Mouse (Mus musculus) adipocyte (in vitro differentiated cells): ENCODE results near the gene Dbil5.

Source experiments
- DNase-seq: peaks from one replicate; pipeline ENCODE4 v3.0.0-alpha.2; 2016; ENCODE audit warnings: low spot score

Gene Dbil5

GRCm38 (mm10) chr11:76236136-76236535, 18.7 kb downstream of the Dbil5 start:
- no peak for DNase-seq

GRCm38 (mm10) chr11:76239750-76240149, 22.3 kb downstream of the Dbil5 start:
- no peak for DNase-seq

DNA sequence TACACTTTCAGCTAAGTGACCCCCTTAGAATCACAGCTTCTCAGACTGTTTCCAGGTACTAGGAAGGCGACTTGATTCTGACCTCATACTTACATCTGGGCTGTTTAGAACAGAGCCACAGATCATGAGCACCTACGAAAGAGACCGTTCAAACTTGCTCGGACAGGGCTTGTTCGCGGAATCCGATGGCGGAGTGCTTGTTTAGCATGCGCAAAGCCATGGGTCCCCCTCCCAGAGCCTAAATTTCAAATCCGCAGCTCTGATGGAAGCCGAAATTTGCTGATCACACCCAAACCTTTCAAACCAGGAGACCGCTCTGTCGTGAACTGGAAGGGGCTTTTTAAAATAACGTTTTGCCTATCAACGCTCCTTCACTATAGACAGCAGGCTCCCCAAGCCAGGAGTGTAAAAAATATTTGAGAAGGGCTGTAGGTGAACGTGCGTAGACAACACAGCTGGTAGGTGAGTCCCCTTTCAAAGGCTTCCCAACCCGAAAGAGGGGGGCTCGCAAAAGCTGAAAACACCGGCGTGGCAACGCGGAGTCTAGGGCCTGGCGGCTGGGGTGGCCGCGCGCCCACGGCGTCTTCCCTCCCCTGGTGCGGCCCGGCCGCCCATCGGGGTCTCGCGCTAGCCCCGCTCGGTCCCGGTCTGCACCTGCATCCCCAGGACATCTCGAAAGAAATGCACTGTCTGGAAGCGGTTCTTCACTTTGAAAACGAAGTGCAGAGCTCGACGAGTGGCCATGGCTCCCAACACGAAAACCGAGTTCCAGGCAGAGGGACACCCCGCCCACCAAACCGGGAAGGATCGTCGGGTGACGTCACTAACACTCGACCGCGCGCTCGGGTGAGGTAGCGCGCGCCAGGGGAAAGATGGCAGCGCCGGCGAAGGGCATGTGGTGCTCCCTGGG, 25.7 kb downstream of the Dbil5 start, which contains the start of the genes Mrm3 and Glod4:
Gene Mrm3, plus strand, starts transcription at position 815 of the 910 bp plus-strand sequence.
Gene Glod4, minus strand, starts transcription at position 825 of the 910 bp plus-strand sequence.
- DNase-seq = peak; percentile 88

DNA sequence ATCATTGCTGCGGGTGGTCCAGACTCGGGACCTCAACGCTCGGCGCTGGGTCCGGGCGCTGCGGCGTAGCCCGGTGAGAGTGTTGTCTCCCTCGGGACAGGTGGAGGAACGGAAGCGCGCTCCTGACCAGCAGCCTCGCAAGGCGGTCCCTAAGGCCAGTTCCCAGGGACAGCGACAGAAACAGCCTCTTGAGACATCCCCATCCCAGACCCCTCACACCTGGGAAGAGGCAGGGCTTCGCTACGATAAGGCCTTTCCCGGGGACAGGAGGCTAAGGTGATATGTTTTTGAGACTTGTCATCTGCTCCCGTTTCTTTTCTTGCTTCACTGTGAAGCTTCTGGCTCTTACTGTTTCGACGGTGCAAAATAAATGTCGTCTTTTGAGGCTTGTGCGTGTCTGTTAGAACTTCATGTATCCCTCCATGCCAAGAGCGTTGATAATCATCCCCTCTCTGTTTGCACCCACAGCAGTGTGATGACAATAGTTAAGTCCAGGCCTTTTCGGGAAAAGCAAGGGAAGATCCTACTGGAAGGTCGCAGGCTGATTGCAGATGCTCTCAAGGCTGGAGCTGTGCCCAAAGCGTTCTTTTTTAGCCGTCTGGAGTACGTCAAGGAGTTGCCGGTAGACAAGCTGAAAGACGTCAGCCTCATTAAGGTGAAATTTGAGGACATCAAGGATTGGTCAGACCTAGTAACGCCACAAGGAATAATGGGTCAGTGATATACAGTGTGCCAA, 26.6 kb downstream of the Dbil5 start:
- peak; percentile 17 for DNase-seq

- no peak for DNase-seq
Measured at GRCm38 (mm10) chr11:76246439-76246838, 29.0 kb downstream of the Dbil5 start.

GRCm38 (mm10) chr11:76247239-76247638, 29.8 kb downstream of the Dbil5 start:
- DNase-seq = no peak

- DNase-seq = peak; percentile 8
Measured at GRCm38 (mm10) chr11:76252036-76252435, 34.6 kb downstream of the Dbil5 start.

DNA sequence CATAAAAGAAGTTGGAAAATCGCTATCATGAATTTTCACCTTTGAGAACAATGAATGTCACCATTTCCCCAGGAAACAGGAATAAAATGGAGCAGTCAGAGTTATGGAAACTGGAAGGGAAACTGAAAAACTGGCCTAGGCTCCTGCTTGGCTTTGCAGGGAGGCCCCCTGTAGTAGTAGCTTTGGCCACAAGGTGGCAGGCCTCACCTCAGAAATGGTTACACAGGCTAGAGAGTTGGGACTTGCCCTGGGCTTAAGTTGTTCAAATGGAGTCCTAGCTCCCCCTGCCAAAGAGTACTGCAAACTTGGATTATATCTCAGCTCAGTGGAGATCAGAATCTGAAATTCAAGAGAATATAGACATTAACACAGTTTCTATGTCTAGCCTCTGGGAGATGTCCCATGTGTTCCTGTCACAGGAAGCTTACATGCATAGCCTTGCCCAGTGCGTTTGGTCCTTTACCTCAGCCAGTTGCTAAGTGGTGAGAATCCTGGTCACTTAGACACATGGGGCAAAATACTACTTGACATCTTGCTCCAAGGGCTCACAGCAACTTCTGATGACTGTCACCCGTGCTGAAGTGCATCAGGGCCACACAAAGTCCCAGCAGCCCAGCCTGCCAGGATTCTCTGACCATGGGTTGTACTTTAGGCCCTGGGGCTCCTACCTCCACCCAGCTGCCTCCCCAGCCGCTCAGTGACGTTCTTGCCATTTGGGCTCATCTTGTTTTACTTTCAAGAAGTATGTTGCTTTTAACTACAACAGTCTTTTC, 35.9 kb downstream of the Dbil5 start:
- DNase-seq = peak; percentile 85

DNA sequence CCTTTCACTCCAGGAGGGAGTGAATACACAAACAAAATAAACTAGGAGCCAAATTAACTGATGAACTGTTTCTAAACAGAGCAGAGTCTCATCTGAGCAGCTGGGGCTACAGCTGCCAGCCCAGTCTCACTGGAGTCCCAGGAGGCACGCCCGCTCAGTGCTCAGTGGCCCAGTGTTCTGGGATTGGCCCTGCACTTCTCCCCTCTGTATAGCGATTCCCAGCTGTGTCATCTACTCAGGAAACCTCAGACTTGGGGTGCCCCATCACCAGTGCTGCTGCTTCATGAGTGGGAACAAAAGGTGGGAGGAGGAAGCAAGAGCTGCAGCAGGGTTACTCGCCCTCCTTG, 36.5 kb downstream of the Dbil5 start:
- peak; percentile 20 for DNase-seq

DNA sequence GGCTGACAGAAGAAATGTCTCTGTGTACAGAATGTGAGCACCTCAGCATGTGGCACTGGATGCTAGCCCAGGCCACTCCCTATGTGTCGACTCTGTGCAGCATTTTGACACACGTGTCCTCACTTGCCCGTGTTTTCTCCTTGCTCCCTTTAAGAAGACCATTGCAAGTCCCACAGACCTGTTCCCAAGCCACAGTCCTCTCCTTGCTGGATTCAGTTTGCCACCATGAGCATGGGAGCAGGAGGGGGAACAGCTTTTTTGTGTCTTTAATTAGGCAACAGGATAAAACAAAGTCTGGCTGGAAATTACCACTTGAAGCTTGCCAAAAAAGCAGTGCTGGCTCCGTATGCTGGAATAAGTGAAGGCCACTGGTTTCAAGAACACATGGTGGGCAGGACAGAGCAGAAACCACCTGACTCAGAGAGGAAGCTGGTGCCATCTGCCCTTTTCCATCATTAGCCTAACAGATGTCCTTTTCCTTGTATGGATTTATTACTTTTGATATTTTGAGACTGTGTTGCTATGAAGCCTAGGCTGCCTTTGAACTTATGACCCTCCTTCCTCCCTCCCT, 38.1 kb downstream of the Dbil5 start:
- peak; percentile 27 for DNase-seq

DNA sequence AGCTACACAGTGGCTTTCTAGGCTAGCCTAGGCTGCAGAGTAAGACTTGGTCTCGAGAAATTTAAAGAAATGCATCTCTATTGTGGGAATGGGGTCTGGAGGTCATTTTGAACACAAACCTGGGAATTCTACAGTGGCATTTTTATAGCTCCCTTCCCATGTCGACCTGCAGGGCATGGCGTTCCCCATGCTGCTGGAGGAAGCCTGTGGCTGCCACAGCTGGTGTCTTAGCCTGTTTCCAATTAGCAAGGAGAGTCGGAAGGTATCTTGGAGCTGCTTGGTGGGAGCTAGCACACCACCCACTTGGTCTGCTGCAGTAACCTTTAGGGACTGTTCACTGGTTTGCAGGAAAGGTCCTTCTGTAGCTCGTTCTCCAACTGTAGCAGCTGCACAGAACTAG, 38.7 kb downstream of the Dbil5 start:
- DNase-seq = no peak

- DNase-seq = no peak
Measured at GRCm38 (mm10) chr11:76257386-76257785, 40.0 kb downstream of the Dbil5 start.

DNA sequence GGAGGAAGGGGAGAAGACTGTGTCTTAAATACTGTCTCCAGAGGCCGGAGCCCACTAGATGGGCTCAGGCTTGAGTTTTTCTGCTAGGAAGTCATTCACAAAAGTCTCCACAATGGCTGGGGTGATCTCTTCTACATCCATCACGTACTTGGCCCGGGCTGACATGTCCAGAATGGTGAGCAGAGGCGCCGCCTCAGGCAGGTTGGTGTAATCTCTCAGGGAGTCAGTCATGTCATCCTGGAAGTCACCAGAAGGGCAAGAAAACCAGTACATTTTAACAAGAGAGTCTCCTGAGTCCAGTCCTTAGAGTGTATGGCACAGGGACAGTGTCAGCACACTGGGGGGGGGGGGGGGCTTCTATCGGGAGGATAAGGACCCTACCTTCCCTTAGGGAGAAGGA, 41.1 kb downstream of the Dbil5 start:
- no peak for DNase-seq

DNA sequence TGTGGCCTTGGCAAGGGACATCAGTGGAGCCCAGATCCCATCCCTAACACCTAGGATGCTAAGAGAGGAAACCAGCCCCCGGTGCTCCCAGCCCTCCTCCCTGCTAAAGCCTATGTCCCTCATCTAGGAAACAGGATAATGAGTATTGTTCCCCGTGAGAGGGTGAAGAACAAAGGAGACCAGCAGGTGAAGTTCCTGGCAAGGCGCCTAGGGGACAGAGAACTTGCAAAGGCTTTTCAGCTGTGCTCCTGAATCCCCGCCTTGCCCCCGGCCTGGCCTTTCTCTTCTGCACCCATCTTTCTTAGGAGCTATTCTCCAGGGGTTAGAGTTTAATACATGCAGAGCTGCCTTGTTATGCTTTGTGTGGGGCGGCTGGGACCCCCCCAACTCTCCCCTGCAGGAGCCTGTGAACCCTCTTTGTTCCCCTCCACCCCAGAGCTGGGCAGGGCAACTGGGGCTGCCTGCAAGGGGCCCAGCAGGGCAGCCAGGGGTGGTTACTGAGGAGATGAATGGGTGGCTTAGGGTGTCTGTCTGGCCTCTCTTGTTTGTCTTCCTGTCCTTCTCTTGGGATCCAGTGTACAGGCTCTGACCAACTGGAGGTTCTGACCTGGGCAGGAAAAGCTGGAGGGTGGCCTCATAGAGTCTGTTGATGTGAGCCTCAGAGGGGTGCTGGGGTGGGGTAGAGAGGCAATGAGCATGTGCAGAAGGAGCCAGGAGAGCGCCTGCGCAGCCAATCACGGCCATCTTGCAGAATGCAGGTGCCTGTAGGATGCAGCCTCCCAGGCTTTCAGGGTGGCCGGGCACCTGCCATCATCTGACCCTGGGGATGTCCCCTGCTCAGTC, 43.0 kb downstream of the Dbil5 start:
- no peak for DNase-seq

DNA sequence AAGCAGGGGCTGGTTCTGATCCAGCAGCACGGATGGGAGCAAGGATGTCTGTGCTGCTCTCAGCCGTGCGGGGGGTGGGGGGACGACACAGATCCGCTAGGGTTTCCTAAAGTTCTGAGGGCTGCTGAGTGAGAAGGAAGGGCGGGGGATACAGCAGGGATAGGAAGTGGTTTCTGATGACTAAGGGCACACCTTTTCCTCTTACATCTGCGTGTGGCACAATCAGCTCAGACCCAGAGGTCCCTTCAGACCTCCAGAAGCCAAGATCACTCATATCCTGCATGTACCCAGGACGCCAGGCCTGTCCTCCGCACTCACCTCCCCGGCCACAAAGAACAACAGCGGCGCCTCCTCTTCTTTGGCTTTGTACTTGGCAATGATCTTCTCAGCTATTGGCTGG, 43.8 kb downstream of the Dbil5 start:
- DNase-seq = no peak

DNA sequence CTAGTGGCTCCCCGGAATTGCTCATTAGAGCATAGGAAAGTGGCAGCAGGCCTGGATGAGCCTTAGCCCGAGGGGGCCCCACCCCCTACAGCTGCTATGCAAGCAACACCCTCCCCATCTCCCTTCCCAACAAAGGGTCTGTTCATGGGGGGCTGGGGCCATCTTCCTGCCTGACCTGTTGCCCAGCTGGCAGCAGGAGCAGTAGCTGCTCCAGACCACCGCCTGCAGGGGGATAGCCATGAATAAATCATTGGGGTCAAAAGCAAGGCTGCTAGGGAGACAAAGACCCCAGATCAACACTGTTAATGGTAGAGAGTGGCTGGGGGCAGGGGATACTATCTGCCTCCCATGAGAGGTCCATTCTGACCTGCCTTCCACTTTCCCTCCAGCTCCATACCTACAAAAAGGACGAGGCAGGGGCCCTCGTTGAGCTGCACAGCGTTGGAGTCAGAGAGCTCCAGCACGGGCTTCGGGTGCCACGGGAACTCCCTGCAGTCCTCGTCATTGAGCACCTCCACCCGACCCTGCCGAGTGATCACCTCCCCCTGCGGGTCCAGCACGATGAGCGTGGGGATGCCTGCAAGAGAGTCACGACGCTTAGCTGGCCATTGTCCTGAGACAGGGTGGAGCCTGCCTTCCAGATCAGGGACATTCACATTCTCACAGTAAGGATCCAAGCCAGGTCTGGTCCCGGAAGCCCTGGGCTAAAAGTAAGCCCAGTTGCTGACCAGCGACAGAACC, 45.4 kb downstream of the Dbil5 start:
- no peak for DNase-seq

DNA sequence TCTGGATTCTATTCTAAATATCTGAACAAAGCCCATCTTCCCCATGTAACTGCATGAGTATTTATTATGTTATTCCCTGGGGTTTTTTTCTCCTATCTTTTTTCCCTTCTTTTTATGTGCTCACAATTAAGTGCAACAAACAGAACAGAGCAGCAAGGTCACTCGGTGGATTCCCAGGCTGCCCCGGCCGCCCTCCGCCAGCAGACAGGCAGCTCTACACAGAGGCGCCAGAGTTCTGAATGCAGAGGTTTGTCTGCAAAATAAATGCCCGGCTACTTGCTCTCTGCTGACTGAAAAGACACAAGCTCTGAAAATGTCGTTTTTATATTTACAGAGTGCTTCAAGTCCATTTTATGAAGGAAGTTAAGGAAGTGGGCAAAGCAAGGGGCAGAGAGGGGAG, 50.1 kb downstream of the Dbil5 start:
- DNase-seq = no peak

- peak; percentile 61 for DNase-seq
Measured at GRCm38 (mm10) chr11:76268001-76268459, 50.6 kb downstream of the Dbil5 start.
